Mouse (Mus musculus) layer of hippocampus, postnatal 14 days (tissue): Measurements from ENCODE around the gene Mthfd1l. TPM values are rescaled to one million over a fixed set of nuclear protein-coding genes. Genes with fewer than 3 reads are reported as not detected.
"Not testable (repeated sequence)": the region's sequence is repeated elsewhere in the genome, so short reads cannot be mapped to it uniquely, and the experiment has no call there.

Experiments used
- DNase-seq, 2 experiments: peaks; one replicate each; pipeline ENCODE4 v3.0.0; 2021 to 2022; ENCODE audit warnings: low spot score in 2 of 2, mixed read lengths in 1 of 2
- total RNA-seq, 2 experiments: library from RNA; stranded (reverse); gene quantifications; 2 replicates each; pipeline ENCODE4 v1.2.3; 2021

Gene Mthfd1l
- total RNA-seq, 2 experiments from 2014 or later, result 11.8 to 12.1 TPM

DNA sequence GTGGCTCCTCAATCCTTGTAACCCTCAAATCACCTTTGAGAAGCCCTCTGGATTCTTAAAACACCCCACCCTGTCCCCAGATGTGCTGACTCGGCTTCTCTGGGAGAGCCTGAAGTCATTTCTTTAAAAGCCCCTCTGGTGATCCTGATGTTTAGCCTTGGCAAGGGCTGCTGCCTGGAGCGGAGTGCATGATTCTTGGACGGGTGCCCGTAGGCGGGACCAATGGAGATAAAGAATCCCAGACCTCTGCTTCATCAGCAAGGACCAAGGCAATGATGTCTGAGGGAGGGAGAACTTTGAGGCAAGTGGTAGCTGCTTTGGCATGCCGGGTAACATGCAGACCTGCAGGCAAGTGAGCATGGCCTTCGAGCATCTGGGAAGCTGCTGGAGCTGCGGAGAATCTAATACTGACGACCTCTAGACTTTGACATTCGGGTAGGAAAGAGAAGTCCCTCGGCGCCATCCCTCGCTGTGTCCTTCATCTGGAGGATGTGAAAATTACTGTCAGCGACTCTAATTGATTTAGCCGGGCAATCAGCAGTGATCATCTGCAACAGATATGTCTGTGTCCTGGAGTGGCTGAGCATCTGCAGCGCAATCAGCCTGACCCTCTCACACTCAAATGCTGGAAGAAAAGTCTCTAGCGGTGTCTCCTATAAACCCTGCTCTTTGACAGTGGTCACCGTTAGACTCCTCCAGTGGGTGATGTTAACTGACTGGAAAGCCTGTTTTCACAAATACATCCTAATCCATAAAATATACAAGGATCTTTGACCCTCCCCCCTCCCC lies 215.9 kb downstream of the Mthfd1l start:
- DNase-seq, result no peak

DNA sequence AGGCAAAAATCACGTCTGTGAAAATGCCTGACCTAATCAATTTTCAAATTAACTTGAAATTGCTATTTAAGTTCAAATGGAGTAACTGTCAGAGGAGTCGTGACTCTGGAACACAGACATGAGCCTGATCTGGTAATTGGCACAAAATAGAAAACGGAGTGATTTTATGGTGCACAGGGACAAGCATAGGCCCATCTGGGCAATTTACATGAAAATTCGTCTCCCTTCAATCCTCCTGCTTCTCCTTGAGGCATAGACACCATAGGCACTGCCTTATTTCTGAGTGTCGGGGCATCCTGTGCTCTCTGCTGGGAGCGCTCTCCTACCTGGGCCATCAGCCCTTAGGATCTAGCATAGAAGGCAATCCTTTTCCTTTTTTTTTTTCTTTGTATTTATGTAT lies 216.5 kb downstream of the Mthfd1l start:
- DNase-seq, result no peak

DNA sequence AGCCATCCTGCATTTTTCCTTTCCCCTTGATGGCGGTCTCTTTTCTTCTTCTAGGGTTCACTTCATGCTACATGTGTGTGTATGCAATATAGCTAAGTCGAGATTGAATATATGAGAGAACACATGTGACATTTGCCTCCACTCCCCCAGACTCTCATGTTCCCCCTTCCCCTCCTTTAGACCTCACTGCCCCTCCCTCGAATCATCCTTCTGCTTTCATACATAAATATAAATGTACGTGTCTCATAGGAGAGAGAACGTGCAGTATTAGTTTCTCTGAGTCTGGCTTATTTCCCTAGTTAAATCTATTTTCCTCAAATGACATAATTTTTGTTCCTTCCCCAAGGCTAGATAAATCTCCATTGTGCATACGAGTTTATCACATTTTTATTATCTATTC lies 226.1 kb downstream of the Mthfd1l start:
- no peak for DNase-seq

DNA sequence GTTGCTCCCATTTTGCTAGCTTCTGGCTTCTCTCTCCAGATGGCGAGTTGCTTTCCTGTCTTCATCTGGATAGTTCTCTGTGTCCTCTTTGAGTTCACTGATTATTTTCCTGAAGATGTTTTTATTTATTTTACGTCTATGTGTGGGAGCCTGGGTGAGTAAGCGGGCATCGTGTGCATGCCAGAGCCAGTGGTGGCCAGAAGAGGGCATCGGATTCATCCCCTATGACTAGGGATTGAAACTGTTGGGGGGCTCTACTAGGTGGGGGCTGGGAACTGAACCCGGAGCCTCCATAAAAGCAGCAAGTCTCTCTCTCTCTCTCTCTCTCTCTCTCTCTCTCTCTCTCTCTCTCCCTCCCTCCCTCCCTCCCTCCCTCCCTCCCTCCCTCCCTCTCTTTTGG lies 227.0 kb downstream of the Mthfd1l start:
- DNase-seq, result no peak

DNA sequence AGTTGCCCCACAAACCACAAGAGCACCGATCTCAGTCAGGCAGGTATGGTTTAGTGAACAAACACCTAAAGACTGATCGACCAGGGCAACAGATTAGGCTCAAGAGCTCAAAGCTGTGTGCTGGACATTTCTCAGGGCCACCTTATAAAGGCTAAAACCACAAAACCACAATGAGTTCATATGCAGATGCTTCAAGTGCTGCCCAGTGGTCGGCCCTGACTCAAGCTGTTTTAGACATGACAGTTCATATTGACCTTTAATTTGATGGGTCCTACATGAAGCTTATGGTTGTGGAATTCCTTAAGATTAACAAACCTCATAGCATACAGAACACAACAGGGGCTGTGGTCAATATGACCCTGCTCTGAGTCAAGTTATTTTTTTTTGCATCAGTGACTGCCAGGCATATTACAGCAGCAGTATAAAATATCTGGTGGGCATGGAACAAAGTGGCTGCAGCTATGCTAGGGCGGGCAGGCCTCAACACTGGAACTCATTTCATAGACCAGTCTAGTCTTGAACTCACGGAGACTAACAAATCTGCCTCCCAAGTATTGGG lies 227.7 kb downstream of the Mthfd1l start:
- DNase-seq, result no peak

DNA sequence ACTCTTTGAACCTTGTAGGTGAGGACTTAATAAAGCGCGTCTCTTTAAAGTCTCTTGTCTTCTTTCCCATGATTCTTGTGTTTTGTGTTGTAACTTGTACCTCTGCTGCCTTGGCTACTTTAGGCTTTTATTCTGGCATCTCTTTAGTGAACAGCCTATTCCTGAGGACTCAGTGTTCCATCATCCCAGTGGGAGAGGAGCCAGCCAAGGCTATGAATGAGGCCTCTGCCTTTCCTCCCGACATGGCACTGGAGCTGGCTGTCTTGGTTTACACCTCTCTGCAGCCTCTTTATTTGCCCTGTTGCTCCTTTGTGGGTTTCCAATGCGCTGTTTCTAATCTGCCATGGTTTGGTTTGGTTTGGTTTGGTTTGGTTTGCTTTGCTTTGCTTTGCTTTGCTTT lies 228.2 kb downstream of the Mthfd1l start:
- no peak for DNase-seq

DNA sequence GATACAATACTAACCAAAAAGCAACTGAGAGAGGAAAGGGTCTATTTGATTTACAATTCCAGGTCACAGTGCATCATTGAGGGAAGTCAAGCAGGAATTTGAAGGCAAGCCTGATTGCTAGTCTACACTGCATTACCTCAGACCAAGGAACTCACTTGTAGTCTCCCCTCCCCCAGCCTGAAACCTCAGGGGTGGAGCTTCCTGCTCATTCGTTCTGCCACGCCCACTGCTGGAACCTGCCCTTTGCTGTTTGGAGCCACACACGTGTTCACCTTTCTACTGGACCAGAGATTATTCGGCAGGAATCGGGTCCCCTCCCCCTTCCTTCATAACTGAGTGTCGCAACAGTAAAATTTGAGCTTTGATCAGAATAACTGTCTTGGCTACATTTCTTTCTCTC lies 230.7 kb downstream of the Mthfd1l start:
- DNase-seq, result not testable (repeated sequence)

DNA sequence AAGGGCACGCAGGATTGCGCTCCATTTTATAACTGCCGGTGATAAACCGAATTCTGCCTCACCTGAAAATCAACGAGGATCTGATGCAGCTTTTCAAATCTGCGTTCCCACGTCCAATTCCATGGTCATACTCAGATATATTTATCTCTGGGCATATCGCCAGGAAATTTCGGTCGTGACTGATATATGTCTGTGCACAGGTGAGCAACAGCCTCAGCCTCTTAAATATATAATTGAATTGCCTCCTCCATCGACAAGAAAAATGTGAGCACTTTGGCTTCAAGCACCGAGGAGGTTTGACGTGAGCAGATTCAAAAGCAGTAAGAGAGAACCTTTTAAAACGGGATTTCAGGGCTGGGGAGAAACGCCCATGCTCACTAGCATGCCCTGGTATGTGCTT lies 236.1 kb downstream of the Mthfd1l start:
- no peak for DNase-seq

DNA sequence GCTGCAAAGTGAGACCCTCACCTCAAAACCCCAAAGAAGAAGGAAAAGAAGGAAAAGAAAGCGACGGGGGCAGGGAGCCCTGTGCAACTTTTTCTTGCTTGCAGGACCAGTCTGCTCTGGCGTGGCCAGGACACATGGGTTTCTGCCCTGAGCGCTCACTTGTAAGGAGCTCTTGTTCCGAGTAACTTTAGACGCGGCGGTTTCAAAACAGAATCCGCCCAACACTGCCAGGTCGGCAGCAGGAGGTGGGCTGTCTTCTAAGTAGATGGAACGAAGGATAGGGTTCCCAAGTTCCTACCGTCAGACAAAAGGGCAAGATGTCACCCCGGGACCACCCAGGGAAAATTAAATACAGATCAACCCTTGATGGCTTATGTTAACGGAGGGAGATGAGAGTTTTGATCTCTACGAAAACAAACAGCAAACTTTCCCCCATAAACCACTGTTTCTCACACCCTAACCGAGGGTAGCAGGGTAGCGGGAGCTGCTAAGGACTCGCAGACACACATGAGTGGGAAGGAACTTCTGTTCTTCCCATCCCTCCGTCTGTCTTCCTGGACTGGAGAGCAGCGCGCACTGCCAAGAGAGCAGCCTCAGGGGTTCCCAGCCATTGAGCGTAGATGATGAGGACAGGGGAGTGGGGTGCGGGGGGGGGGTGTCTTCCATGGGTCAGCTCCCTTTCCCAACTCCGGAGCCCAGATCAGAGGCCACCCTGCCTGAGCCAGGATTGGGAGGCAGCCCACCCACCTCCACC lies 237.6 kb downstream of the Mthfd1l start:
- DNase-seq, result peak; percentile 14 to 38

DNA sequence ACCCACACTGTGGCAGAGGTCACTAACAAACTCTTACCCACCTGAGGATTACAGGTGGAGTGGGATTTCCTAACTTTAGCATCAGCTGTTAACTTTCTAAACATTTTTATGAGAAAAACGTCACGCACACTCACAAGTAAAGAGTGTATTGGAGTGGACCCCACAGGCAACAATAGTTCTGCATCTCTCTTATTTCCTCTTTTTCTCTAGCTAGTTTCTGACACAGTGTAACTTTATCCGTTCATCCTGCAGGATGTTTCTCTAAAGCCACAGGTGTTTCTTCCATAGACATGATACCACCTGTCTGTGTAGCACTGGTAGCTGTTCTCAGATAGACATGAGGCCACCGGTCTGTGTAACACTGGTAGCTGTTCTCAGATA lies 238.1 kb downstream of the Mthfd1l start:
- DNase-seq, result no peak

Other genes with a start within 250 kb of the Mthfd1l start
- gene Plekhg1, start 232.8 kb upstream of the Mthfd1l start, total RNA-seq, result 10 to 100 TPM; 27.9 to 34.5 TPM